Mouse (Mus musculus): ENCODE results near the gene E2f1. TPM values are rescaled to one million over a fixed set of nuclear protein-coding genes. Genes with fewer than 3 reads are reported as not detected.

The E2f1 gene
- polyA plus RNA-seq, 1 experiment from 2014 or later: 29.9 TPM

DNA sequence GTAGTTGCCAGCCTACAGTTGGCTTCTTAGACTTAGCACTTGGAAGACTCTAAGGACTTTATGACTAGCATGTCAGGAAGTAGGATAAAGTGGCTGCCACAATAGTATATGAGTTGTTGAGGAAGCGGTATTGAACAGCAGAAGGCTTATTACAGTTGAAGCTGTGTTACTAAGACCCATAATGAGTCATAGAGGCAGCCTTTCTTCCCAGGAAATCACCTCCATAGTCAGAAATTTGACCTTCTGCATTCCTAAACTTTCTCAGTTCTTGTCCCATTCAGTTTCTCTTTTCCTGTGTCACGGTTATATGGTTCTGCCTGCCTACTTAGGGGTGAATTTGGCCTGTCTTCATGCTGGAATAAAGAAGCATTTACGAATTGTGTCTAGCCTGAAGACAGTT, 52.7 kb downstream of the E2f1 start:
- no peak for ATAC-seq (ENCODE audit: low FRiP score, low read depth)
- no peak overlapping the region for H3K4me3 ChIP-seq
- 89% methylated on average over 3 of the region's 3 CpGs for WGBS
- H3K4me2 ChIP-seq (replicated peaks): no peak overlapping the region
- H3K9me3 ChIP-seq: no peaks in the 10 kb centered on the region
- no peak overlapping the region for H3K9ac ChIP-seq
- no peaks in the 10 kb centered on the region for H3K4me1 ChIP-seq
- no peaks in the 10 kb centered on the region for H3K27me3 ChIP-seq (replicated peaks)
- H3K36me3 ChIP-seq: peaks cover 31% of the 10 kb centered on the region
- H3K27ac ChIP-seq: no peak overlapping the region

DNA sequence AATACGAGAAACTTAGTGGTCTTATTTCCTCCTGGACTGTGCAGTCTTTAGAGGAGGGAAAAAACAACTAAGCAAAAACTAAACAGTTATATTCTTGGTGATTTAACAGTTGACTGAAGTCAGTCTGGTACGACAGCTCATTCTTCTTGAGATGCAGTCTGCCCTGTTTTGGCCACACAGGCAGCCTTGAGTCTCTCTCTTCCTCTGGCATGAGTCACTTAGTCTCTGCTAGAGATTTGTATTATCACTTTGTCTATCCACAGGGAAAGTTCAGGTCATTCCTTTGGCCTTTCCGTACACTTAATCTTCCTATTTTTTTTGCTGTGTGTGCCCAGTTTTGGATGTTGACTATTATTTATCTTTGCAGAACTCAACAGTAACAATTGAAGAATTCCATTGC, 59.6 kb downstream of the E2f1 start:
- H3K27me3 ChIP-seq (replicated peaks): no peaks in the 10 kb centered on the region
- WGBS: 92% methylated on average over 3 of the region's 3 CpGs
- H3K36me3 ChIP-seq: peaks cover 31% of the 10 kb centered on the region
- H3K27ac ChIP-seq: no peak overlapping the region
- H3K4me2 ChIP-seq (replicated peaks): no peak overlapping the region
- no peaks in the 10 kb centered on the region for H3K9me3 ChIP-seq
- no peak overlapping the region for H3K9ac ChIP-seq
- no peak for ATAC-seq (ENCODE audit: low FRiP score, low read depth)
- no peak overlapping the region for H3K4me3 ChIP-seq
- H3K4me1 ChIP-seq: no peaks in the 10 kb centered on the region

Other genes starting within 250 kb of the E2f1 start
- 15.2 and 15.7 TPM in 2 replicates for gene Cdk5rap1, start 196.9 kb downstream of the E2f1 start, polyA plus RNA-seq (2016; fragmentation: Nextera tagmentation; extraction: Ambion mirVana)
- gene Snta1, start 161.8 kb downstream of the E2f1 start, polyA plus RNA-seq (2016; fragmentation: Nextera tagmentation; extraction: Ambion mirVana): 7.3 and 8.6 TPM in 2 replicates
- 62.4 and 67.0 TPM in 2 replicates for gene Cbfa2t2, start 133.4 kb downstream of the E2f1 start, polyA plus RNA-seq (2016; fragmentation: Nextera tagmentation; extraction: Ambion mirVana)
- gene 1700003F12Rik, start 22.8 kb downstream of the E2f1 start, polyA plus RNA-seq (2016; fragmentation: Nextera tagmentation; extraction: Ambion mirVana): 2.2 and 3.2 TPM in 2 replicates
- gene Actl10, start 18.1 kb downstream of the E2f1 start, polyA plus RNA-seq (2016; fragmentation: Nextera tagmentation; extraction: Ambion mirVana): 0.47 and 1.0 TPM in 2 replicates
- gene Necab3, start 11.0 kb downstream of the E2f1 start, polyA plus RNA-seq (2016; fragmentation: Nextera tagmentation; extraction: Ambion mirVana): 15.6 and 18.2 TPM in 2 replicates
- gene Pxmp4, start 33.8 kb upstream of the E2f1 start, polyA plus RNA-seq (2016; fragmentation: Nextera tagmentation; extraction: Ambion mirVana): 16.5 TPM in 2 replicates
- 0.82 and 1.1 TPM in 2 replicates for gene Zfp341, start 43.4 kb upstream of the E2f1 start, polyA plus RNA-seq (2016; fragmentation: Nextera tagmentation; extraction: Ambion mirVana)
- gene 4930519P11Rik, start 43.5 kb upstream of the E2f1 start, polyA plus RNA-seq (2016; fragmentation: Nextera tagmentation; extraction: Ambion mirVana): 0.46 and 0.58 TPM in 2 replicates
- gene Chmp4b, start 81.8 kb upstream of the E2f1 start, polyA plus RNA-seq (2016; fragmentation: Nextera tagmentation; extraction: Ambion mirVana): 21.8 and 29.4 TPM in 2 replicates
- gene Gm14214, start 200.1 kb upstream of the E2f1 start, polyA plus RNA-seq (2016; fragmentation: Nextera tagmentation; extraction: Ambion mirVana): not detected in 2 replicates
- gene Raly, start 221.2 kb upstream of the E2f1 start, polyA plus RNA-seq (2016; fragmentation: Nextera tagmentation; extraction: Ambion mirVana): 36.7 and 49.2 TPM in 2 replicates
- 0.89 TPM in 1 of 2 replicates, not detected in the other for gene a, start 221.5 kb upstream of the E2f1 start, polyA plus RNA-seq (2016; fragmentation: Nextera tagmentation; extraction: Ambion mirVana)